Mouse (Mus musculus) mature B cell (primary cell): Measurements from ENCODE around the gene Etv3.

Experiments
- in situ Hi-C: fragments of 300-500 bp; cut with MboI; formaldehyde crosslinking; loops from 2 replicates; pipeline ENCODE4 v1.14.3; 2019

The Etv3 gene

GRCm38 (mm10) chr3:87518425-87518824 lies 6.8 kb upstream of the Etv3 start:
- in situ Hi-C loops, result no loop called here

GRCm38 (mm10) chr3:87521126-87521525 lies 4.1 kb upstream of the Etv3 start:
- in situ Hi-C loops, result no loop called here

GRCm38 (mm10) chr3:87521833-87522232 lies 3.4 kb upstream of the Etv3 start:
- in situ Hi-C loops, result no loop called here

GRCm38 (mm10) chr3:87523701-87524100 lies 1.5 kb upstream of the Etv3 start:
- in situ Hi-C loops, result no loop called here

GRCm38 (mm10) chr3:87525837-87526570 lies 797 bp downstream of the Etv3 start:
- in situ Hi-C loops, result no loop called here

- in situ Hi-C loops, result no loop called here
These were observed 1.9 kb downstream of the Etv3 start for GRCm38 (mm10) chr3:87527139-87527538.

- in situ Hi-C loops, result no loop called here
These were observed 2.8 kb downstream of the Etv3 start for GRCm38 (mm10) chr3:87528021-87528420.

GRCm38 (mm10) chr3:87528841-87529240 lies 3.6 kb downstream of the Etv3 start:
- in situ Hi-C loops, result no loop called here

GRCm38 (mm10) chr3:87529568-87529967 lies 4.4 kb downstream of the Etv3 start:
- in situ Hi-C loops, result no loop called here

- in situ Hi-C loops, result no loop called here
These were observed 5.0 kb downstream of the Etv3 start for GRCm38 (mm10) chr3:87530234-87530633.

GRCm38 (mm10) chr3:87533667-87534378 lies 8.6 kb downstream of the Etv3 start:
- in situ Hi-C loops, result no loop called here

GRCm38 (mm10) chr3:87538034-87538433 lies 12.8 kb downstream of the Etv3 start:
- in situ Hi-C loops, result no loop called here

- in situ Hi-C loops, result no loop called here
These were observed 14.9 kb downstream of the Etv3 start for GRCm38 (mm10) chr3:87540028-87540675.

GRCm38 (mm10) chr3:87540714-87541113 lies 15.5 kb downstream of the Etv3 start:
- in situ Hi-C loops, result no loop called here

- in situ Hi-C loops, result no loop called here
These were observed 17.4 kb downstream of the Etv3 start for GRCm38 (mm10) chr3:87542481-87543215.

- in situ Hi-C loops, result no loop called here
These were observed 20.3 kb downstream of the Etv3 start for GRCm38 (mm10) chr3:87545554-87545953.

- in situ Hi-C loops, result no loop called here
These were observed 21.1 kb downstream of the Etv3 start for GRCm38 (mm10) chr3:87546291-87546721.

- in situ Hi-C loops, result loop anchor here (25.0 kb wide), 1 partner anchor 463 kb away; no protein-coding TSS in a partner anchor
These were observed 24.7 kb downstream of the Etv3 start for GRCm38 (mm10) chr3:87549908-87550307.

- in situ Hi-C loops, result loop anchor here (25.0 kb wide), 1 partner anchor 465 kb away; no protein-coding TSS in a partner anchor
These were observed 27.1 kb downstream of the Etv3 start for GRCm38 (mm10) chr3:87552327-87552726.

- in situ Hi-C loops, result loop anchor here (25.0 kb wide), 1 partner anchor 466 kb away; no protein-coding TSS in a partner anchor
These were observed 28.2 kb downstream of the Etv3 start for GRCm38 (mm10) chr3:87553196-87553935.

GRCm38 (mm10) chr3:87554859-87555258 lies 29.7 kb downstream of the Etv3 start:
- in situ Hi-C loops, result loop anchor here (25.0 kb wide), 1 partner anchor 468 kb away; no protein-coding TSS in a partner anchor
